Mouse (Mus musculus) right cerebral cortex, adult 2 months (tissue): ENCODE measurements around the gene Phf20.
A peak's percentile ranks its signal among the peaks of the same experiment; 100 is the strongest.
"Not testable (repeated sequence)": the region's sequence is repeated elsewhere in the genome, so short reads cannot be mapped to it uniquely, and the experiment has no call there.

Experiments
- DNase-seq, 2 experiments: peaks; one replicate each; pipeline ENCODE4 v3.0.0; 2021 to 2022; ENCODE audit warnings: low spot score in 2 of 2

The Phf20 gene

DNA sequence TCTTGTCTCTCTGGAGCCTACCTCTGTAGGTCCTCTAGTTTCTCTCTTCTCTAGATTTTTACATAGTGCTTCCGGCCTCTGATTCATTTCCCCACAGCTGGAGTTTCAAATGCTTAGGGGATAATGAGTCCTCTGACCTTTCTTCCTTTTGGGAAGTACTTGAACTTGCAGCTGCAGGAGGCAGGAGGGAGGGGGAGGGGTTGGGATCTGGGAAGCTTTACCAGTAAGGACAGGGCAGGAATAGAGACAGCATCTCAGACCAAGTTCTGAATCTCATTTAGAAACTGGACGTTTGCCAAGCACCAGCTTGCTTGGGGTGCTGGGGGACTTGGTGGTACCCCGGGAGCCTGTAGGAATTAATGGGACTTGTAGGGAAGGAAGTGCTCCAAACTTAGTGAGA is 3.7 kb downstream of the Phf20 start:
- no peak for DNase-seq

DNA sequence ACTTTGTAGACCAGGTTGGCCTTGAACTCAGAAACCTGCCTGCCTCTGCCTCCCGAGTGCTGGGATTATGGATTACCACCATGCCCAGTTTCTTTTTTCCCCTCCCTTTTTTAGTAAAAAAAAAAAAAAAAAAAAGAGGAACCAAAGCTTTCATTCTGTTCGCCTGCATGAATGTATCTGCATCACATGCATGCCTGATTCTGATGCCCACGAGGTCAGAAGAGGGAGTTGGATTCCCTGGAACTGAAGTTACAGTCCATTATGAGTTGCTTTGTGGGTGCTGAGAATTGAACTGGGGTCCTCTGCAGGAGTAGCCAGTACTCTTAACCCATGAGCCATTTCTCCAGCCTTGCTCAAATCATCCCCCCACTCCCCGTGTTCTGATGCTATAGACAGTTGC is 5.2 kb downstream of the Phf20 start:
- no peak for DNase-seq

DNA sequence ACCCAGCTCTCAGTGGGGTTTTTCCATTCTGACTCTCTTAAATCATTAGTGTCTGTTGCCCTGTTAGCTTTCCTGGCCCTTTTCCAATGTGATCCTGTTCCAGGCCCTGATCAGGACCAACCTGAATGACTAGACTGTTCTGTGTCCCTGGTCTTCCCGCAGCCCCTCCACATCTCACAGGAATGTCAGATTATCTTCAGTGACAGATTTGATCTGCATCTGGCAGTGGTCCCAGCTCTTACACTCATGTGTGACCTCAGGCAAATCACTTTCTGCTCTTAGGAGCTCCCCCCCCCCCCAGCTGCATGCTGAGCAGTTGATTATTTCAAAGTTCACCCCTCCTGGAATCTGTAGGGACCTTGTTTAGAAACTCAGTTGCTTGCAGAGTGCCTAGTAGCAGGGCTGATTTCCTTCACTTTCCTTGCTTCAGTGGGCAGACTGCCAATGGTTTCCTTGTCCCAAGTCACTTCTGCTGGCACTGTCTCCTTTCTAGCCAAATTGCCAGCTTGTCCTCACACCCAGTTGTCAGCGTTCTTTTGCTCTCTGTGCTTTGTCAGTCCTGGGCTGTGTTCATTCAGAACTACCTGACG is 6.7 kb downstream of the Phf20 start:
- DNase-seq, result peak; percentile 34 to 48

DNA sequence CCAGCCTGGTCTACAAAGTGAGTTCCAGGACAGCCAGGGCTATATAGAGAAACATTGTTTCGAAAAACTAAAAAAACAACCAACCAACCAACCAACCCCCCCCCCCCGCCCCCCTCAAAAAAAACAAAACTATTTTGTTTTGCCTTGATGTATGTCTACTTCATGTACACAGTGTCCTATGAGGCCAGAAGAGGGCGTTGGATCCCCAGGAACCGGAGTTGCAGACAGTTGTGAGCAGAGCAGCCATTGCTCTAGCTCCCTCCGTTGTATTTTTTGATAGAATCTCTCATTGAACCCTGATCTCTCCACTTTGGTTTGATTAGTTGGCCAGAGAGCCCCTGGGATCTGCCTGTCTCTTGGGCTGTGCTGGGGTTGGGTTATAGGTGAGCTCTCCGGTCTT is 7.7 kb downstream of the Phf20 start:
- no peak for DNase-seq

DNA sequence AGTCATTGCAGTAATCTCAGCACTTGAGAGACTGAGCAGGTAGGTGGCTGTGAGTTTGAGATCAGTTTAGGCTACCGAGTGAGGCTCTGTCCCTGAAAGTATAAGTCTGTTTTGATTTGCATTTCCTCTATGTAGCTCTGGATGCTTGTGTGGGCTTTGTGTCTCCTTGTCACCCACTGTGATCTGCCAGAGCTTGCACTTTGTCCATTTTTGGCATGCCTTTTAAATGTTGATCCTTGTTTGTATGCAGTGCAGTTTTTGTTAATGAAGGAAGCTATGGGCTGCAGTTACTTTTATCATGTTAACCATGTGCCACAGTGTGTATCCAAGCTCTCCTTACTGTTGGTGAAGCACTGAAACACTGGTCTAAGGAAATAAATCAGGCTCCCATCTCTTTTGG is 21.5 kb downstream of the Phf20 start:
- DNase-seq, result no peak

DNA sequence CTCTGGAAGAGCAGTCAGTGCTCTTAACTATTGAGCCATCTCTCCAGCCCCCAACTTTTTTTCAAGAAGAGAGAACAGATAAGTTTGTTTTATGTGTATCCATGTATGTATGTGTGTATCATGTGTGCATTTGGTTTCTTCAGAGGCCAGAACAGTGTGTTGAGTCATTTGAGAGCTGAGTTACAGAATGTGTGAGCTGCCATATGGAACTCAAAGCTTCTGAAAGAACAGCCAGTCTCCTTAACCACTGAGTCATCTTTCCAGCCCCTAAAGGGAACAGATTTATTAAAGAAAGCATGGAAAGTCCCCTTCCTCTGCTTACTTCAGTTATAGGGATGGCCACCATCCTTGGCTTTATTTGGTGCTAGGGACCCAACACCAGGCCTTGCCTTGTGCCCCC is 25.8 kb downstream of the Phf20 start:
- no peak for DNase-seq

DNA sequence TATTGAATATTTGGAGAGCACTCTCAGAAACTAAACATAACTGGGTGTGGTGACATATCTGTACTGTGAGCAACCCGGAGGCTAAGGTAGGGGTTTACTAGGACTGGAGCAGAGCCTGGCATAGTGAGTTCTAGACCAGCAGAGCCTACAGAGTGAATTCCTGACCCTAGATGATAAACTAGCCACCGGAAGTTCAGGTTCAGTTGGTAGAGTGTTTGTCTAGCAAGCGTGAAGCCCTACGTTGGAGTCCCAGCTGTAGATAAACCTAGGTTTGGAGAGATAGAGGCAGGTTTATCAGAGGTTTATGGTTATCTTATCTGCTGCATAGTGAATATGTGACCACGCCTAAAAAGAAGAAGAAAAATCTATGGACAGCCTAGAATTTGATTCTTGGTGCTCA is 27.8 kb downstream of the Phf20 start:
- no peak for DNase-seq

DNA sequence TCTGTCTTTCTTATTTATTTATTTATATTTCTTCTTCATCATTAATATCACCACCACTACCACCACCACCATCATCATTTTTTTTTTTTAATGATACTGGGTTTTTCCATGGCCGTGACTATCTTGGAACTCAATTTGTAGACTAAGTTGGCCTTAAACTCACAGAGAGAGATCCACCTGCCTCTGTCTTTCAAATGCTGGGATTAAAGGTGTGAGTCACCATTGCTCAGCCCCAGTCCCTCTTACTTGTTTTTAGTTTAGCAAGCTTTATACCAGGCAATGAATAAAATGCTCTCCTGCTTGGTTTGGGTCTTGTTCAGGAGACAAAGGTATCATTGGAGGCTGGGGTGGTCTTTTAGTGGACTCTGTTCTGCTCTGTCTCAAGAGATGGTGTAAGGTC is 31.4 kb downstream of the Phf20 start:
- DNase-seq, result no peak

DNA sequence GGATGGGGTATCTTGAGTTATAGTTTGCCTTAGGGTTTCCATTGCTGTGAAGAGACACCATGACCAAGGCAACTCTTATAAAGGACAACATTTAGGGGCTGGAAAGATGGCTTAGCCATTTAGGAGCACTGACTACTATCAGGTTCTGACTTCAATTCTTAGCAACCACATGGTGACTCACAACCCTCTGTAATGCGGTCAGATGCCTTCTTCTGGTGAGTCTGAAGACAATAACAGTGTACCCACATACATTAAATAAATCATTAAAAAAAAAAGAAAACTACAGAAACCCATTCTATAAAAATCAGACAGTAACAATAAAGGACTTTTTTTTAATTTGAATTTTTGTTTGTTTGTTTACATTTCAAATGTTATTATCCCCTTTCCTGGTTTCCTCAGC is 32.9 kb downstream of the Phf20 start:
- DNase-seq, result no peak

DNA sequence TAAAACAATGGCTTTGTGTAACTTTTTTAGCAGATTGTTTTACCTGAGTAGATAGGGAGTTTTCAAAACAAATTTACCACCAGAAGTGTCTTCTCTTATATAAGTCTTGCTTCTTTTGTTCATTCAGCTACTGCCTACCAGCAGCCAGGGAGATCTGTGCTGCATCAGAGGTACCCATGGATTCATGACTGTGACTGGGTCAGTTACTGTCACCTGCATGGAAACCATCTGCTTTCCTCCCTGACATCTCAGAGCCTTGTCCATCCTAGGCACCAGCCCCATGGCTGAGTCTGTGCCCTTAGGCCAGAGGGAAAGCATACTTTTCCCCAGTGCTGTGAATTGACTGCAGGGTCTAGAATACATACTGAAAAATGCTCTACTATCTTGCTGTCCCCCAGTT is 35.1 kb downstream of the Phf20 start:
- DNase-seq, result no peak

DNA sequence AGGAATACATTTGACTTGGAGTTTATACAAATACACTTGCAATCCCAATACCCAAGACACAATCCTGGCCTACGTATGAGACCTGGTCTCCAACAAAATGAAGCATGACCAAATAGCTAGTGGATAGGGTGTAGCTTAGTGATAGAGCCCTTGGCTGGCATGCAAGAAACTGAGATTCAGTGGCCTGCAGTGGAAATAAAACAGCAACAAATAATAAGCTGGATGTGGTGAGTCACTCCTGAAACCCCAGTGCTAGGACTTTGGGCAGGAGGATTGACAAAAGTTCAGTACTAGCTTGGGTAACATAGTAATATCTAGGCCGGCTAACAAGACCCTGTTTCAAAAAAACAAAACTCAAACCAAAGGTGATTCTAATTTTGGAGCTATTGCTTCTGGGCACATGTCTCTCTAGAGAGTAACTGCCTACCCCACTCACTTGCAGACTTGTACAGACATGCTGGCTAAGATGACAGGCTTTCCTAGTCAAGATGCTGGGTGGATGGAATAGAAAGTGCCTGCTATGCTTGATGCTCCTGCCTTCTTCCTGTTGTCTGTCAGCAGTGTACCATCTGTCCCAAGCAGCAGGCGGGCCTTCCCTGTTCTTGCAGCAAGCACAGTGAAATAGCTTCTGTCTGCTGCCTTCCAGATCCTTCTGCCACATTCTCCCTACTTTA is 37.1 kb downstream of the Phf20 start:
- peak; percentile 67 to 68 for DNase-seq

DNA sequence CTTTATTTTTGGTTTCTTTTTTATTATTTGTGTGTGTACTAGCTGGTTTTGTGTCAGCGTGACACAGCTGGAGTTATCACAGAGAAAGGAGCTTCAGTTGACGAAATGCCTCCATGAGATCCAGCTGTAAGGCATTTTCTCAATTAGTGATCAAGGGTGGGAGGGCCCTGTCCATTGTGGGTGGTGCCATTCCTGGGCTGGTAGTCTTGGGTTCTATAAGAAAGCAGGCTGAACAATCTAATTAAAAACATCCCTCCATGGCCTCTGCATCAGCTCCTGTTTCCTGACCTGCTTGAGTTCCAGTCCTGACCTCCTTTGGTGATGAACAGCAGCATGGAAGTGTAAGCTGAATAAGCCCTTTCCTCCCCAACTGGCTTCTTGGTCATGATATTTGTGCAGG is 37.8 kb downstream of the Phf20 start:
- not testable (repeated sequence) for DNase-seq

DNA sequence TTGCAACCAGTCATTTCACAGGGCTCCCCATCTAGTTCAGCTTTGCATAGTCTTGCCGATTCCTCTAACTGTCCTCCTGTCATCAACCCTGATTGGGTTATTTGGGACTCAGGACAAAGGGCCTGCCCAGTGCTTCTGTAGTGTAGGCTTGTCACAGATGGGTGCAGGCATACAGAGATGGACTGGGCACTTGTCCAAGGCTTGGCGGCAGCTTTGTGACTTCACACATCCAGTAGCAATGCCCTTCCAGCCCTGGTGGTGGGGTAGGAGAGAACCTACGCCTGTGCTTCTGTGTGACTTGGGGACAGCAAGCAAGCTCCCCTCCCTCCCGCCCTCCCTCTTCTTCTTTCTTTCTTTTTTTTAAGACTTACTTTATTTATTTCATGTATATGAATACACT is 39.6 kb downstream of the Phf20 start:
- DNase-seq, result peak; percentile 36 to 38

DNA sequence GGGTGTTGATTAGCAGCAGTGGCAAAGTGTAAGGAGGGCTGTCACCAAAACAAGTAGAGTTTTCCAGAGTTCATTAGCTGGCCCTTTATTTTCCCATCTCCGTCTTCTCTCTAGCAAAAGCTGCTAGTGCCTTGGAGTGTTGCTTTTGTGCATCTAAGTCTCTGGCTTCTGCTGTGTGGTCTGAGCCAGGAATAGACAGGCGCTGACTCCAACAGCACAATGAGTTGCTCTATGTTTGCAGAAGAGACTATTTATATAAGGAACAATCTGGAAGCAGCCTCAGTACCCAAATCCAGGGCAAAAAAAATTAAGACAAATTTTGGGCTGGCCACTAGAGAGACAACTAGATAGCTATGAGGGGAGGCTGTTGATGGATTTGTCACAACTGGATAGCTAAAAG is 45.4 kb downstream of the Phf20 start:
- peak; percentile 40 to 64 for DNase-seq

DNA sequence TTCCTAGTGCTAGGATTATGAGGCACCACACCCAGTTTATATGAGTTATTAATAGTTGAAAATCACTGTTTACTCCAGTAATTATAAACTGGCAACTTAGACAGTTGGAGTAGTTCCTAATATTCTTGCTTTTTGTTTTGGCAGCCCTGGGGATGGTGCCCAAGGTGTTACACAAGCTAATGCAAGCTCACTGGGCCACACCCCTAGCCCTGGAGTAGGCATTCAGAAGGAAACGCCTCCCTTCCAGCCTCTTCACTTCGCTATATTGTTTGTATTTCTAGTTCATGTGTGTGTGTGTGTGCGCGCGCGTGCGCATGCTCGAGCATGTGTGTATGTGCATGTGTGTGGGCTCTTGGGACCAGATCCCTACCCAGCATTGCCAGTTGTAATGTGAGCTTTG is 46.7 kb downstream of the Phf20 start:
- DNase-seq, result no peak

DNA sequence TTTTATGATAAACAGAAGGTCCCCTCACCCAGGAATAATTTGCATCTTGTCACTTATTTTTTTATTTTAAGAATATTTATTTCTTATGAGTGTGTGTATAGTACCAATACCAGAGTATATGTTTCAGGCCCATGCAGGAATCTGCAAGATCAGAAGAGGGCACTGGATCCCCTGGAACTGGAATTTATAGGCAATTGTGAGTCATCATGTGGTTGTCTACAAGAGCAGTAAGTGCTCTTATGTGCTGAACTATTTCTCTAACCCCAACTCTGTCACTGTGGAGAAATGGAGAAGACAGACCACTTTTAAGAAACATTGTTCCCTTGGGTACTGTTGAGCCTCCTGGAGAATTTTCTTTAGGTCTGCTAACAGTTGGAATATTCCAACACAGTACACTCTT is 51.3 kb downstream of the Phf20 start:
- DNase-seq, result no peak

DNA sequence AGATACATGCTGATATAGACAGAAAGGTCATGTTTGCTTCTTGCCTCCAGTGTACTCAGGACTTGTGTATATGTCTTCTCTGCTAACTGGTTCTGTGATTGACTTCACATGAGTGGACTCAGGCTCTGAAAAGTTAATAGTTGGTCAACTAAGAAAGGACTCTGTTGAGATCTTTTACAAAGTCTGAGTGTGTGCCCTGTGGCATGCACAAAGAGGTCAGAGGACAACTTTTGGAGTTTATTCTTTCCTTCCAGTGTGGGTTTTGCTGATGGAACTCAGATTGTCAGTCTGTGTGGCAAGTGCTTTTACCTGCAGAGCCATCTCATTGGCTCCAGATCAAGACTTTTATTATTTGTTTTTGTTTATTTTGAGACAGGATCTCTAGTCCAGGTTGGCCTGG is 54.5 kb downstream of the Phf20 start:
- no peak for DNase-seq

DNA sequence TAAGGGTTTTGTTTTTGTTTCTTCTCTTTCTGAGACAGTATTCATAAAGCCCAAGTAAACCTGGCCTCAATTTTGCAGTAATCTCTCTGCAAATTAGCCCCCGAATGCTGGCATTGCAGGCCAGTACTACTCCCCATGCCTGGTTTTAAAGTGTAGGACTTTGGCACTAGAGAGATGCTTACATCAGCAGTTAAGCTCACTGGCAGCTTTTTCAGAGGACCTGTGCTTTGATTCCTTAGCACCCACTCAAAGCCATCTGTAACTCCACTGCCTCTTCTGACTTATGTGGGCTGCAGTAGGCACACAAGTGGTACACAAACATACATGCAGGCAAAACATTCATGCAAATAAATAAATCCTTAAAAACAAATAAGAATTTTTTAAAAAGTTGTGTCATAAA is 55.0 kb downstream of the Phf20 start:
- DNase-seq, result peak in 1 of 2 experiments; percentile 32

DNA sequence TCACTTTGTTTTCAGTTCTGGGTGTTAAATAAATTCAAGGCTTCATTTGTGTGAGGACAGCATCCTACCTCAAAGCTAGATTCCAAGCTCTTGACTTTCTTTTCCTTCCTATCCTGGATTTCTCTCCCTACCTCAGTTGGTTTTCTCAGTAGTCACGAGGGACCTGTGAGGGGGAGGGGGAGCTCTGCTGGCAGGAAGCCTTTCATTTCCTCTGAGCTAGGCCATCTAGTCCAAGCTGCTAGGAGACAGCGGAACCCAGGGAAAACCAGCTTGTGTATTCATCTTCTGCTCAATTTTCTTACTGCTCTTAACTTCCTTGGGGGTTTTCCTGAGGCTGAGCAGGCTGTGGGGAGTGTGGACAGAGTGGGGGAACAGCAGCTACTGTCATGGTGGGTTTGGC is 60.8 kb downstream of the Phf20 start:
- peak; percentile 57 to 73 for DNase-seq

DNA sequence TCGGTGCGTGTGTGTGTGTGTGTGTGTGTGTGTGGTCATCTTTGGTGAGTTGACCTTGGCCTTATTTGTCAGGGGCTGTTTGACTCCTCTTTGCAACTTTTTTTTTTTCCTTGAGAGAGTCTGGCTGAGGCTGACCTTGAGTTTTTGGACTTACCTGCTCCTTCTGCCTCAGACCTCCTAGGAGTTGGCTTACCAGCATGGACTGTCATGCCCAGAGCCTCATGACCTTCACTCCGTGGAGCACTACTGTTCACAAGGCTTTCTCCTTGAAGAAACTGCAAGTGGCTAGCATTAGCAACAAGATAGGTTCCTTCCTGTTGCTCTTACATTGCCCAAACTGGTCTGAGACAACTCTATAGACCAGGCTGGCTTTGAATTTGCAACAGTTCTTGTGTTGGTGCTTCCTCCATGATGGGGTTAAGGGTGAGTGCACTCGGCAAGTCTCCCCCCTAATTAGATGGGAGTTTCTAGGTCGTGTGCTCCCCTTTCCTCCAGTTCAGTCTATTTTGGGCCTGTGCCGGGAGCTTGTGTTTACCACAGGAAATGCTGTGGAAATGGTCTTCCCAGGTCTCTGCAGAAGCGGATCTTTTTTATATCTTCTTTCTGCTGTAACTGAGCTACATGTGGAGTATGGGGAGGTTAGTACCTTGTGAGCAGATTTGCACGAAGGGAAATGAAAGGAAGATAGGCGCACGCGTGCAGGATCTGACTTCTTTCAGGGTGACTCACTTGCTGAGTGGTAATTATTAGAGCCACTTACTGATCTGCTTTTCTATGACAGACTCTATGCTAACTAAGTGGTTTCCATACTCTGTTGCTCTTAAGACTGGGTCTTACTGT is 61.9 kb downstream of the Phf20 start:
- DNase-seq, result no peak

DNA sequence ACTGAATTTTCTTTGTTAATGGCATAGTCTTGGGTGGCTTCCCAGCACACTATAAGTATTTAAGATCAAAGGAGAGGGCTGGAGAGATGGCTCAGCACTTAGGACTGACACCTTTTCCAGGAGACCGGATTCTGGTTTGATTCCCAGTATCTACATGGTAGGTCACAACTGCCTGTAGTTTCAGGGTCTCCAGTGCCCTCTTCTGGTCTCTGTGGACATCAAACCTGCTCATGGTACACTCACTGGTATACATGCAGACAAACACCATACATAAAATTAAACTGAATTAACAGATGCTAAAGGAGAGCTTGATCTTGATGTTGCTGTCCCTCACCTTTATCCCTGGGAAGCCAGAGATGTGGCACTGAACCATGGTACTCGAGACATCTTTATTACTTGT is 64.7 kb downstream of the Phf20 start:
- DNase-seq, result no peak

DNA sequence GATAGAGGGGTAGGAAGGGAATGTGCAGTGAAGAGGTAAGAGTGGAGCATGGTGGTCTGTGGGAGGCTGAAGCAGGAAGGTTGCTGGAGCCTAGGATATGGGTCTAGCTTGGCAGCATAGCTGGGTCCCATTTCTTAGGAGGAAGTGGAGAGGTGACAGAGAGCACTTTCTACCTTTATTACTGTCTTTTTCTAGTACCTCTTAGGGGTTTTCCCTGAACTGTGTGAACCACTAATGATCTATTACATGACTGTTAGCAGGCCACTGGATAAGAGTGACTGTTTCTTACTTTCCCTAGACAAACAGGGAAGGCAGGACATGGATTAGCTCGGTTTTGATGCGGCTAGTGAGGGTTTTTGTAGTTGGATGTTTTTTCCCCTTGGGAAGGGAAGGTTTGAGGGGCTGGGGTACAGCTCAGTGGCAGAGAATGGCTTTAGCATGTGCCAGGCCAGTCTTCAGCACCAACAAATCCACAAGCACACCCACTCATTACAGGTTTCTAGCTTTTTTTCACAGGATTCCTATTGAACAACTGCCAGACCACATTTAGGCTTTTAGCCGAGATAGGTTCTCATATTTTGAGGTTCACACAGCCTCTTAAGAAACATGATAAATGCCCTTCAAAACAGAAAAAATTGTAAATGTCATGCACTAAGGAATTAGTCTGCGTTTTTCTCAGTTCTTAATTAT is 67.1 kb downstream of the Phf20 start:
- no peak for DNase-seq

DNA sequence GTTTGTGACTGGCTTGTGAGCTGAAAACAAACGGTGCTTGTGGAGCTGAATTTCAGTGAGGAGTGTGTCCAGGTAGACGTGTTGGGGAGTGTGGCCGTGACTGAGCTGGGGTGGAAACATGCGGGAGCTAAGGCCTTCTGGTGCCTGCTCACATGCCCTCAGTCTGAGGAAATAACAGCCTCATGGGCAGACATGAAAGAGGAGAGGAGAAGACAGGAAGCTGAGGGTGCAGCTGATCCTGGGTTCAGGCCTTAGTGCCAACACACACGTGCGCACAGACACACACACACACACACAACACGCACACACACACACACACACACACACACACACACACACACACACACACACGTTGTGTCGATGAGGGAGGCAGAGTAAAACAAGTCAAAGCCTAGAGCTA is 71.4 kb downstream of the Phf20 start:
- DNase-seq, result no peak
